Mouse (Mus musculus) neural tube, embryonic 13.5 days (tissue): Measurements from ENCODE around the gene Olfr885. TPM values are rescaled to one million over a fixed set of nuclear protein-coding genes. Genes with fewer than 3 reads are reported as not detected.

ENCODE experiments used
- ATAC-seq: fragments of 200-750 bp; cut with Nextera tagmentation; 2 replicates; pipeline ENCODE4 v1.8.0; 2017; ENCODE audit warnings: low read depth, mild to moderate bottlenecking, moderate TSS enrichment, moderate library complexity
- H3K27ac ChIP-seq: fragments of 300-500 bp; sonication (generic); replicated peaks from 2 replicates; pipeline ENCODE4 v1.5.1; 2015; ENCODE audit warnings: moderate library complexity, mild to moderate bottlenecking, inconsistent platforms
- H3K27me3 ChIP-seq: fragments of 300-500 bp; sonication (generic); 2 replicates; pipeline ENCODE4 v1.6.1; 2015; ENCODE audit warnings: mild to moderate bottlenecking, inconsistent platforms
- H3K36me3 ChIP-seq: fragments of 300-500 bp; sonication (generic); 2 replicates; pipeline ENCODE4 v1.6.1; 2015; ENCODE audit warnings: mild to moderate bottlenecking, inconsistent platforms
- H3K4me1 ChIP-seq: fragments of 300-500 bp; sonication (generic); replicated peaks from 2 replicates; pipeline ENCODE4 v1.6.1; 2015; ENCODE audit warnings: inconsistent platforms
- H3K4me2 ChIP-seq: fragments of 300-500 bp; sonication (generic); 2 replicates; pipeline ENCODE4 v1.6.1; 2015; ENCODE audit warnings: inconsistent platforms, mild to moderate bottlenecking, moderate library complexity
- H3K4me3 ChIP-seq: fragments of 300-500 bp; sonication (generic); 2 replicates; pipeline ENCODE4 v1.5.1; 2015; ENCODE audit warnings: mild to moderate bottlenecking, inconsistent platforms
- H3K9ac ChIP-seq: fragments of 300-500 bp; sonication (generic); 2 replicates; pipeline ENCODE4 v1.6.1; 2015; ENCODE audit warnings: moderate library complexity, mild to moderate bottlenecking, inconsistent platforms
- H3K9me3 ChIP-seq: fragments of 300-500 bp; sonication (generic); 2 replicates; pipeline ENCODE4 v1.6.1; 2016; ENCODE audit warnings: inconsistent platforms
- WGBS: fragments of 180-500 bp; shearing (Covaris S2); methylation state at CpG from one replicate; pipeline ENCODE4 v1.1.7; 2015; 5-methylcytosine and 5-hydroxymethylcytosine counted together
- polyA plus RNA-seq: library from polyadenylated mRNA; unstranded; fragments of >200 nt; fragmentation: Nextera tagmentation; extraction: Ambion mirVana; gene quantifications from 2 replicates; pipeline ENCODE4 v1.2.1, GENCODE M21; 2015

Olfr885 gene
- polyA plus RNA-seq: not detected in 2 replicates

GRCm38 (mm10) chr9:38061022-38061421 is at the start of gene Olfr885:
Gene Olfr885 (plus strand): TSS chr9:38061322.
- H3K4me3 ChIP-seq: no peak within 1 kb of the TSS
- H3K27ac ChIP-seq: no peak within 1 kb of the TSS
- WGBS: 90% methylated on average over 3 of the region's 3 CpGs
- H3K4me1 ChIP-seq: no peaks in the 10 kb centered on the region
- ATAC-seq: no peak
- H3K9me3 ChIP-seq: no peaks in the 10 kb centered on the region
- H3K36me3 ChIP-seq: no peaks in the 10 kb centered on the region
- no peaks in the 10 kb centered on the region for H3K27me3 ChIP-seq
- H3K9ac ChIP-seq: no peak within 1 kb of the TSS
- H3K4me2 ChIP-seq: no peak within 1 kb of the TSS

- H3K4me1 ChIP-seq: no peaks in the 10 kb centered on the region
- no peak within 1 kb of the TSS for H3K4me3 ChIP-seq
- WGBS: 88% methylated on average over 1 of the region's 1 CpGs
- no peak within 1 kb of the TSS for H3K4me2 ChIP-seq
- ATAC-seq: no peak
- no peaks in the 10 kb centered on the region for H3K27me3 ChIP-seq
- no peaks in the 10 kb centered on the region for H3K9me3 ChIP-seq
- no peak within 1 kb of the TSS for H3K27ac ChIP-seq
- H3K36me3 ChIP-seq: no peaks in the 10 kb centered on the region
- H3K9ac ChIP-seq: no peak within 1 kb of the TSS
These were observed 35.6 kb upstream of the Olfr885 start, which contains the start of gene Olfr883 for GRCm38 (mm10) chr9:38025508-38025907. Gene Olfr883 (plus strand): TSS chr9:38025808.

- Histone ChIP-seq H3K9ac (no peak within 1 kb of the TSS), H3K36me3 (no peaks in the 10 kb centered on the region), H3K9me3 (no peaks in the 10 kb centered on the region), H3K27ac (no peak within 1 kb of the TSS), H3K4me3 (no peak within 1 kb of the TSS), H3K27me3 (no peaks in the 10 kb centered on the region), H3K4me1 (no peaks in the 10 kb centered on the region), H3K4me2 (no peak within 1 kb of the TSS)
- no peak for ATAC-seq
- WGBS: 79% methylated on average over 1 of the region's 1 CpGs
These were observed 14.9 kb upstream of the Olfr885 start, which contains the start of gene Olfr884 for GRCm38 (mm10) chr9:38046255-38046654. Gene Olfr884 (plus strand): TSS chr9:38046555.

DNA sequence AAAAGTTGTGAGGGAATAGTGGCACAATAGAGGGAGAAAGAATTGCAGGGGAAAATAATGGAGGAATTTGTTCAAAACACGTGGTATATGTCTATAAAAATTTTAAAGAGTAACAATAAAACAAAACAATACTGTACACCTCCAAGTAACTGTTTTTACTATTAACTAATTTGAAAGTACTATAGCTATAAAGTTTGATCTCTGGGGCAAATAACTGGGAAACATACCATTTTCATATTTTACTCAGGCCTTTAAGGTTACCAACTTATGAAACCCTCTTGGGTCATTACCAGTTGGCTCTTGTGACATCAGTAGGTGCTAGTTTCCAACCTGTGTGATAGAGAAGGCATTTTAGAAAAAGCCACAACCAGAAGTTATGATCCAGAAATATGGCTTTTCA is 22.6 kb downstream of the Olfr885 start, which contains the start of gene Olfr887:
Olfr887 (plus strand) TSS at position 301 of the 400 bp plus-strand sequence.
- no peak for ATAC-seq
- WGBS: 81% methylated on average over 1 of the region's 1 CpGs
- H3K27me3 ChIP-seq: no peaks in the 10 kb centered on the region

DNA sequence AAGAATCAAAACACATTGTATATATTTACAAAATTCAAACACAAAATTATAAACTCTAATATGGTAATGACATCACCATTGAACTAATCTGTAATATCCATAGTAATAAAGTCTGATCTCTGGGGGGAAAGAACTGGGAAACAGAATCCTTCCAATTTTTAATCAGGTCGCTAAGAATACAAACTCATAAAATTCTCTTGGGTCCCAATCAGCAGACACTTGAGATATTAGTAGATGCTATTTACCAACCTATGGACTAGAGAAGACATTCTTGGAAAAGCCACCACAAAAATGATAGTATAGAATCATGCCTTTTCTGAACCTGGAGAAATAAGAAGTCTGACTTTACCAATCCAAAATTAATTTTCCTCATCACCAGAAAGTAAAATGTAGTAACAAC is 46.7 kb downstream of the Olfr885 start, which contains the start of gene Olfr888:
Olfr888 (plus strand) TSS at position 301 of the 400 bp plus-strand sequence.
- H3K9ac ChIP-seq: no peak within 1 kb of the TSS
- H3K4me3 ChIP-seq: no peak within 1 kb of the TSS
- H3K4me1 ChIP-seq: no peaks in the 10 kb centered on the region
- no peaks in the 10 kb centered on the region for H3K9me3 ChIP-seq
- 84% methylated on average over 1 of the region's 1 CpGs for WGBS
- no peaks in the 10 kb centered on the region for H3K36me3 ChIP-seq
- H3K27me3 ChIP-seq: no peaks in the 10 kb centered on the region
- H3K27ac ChIP-seq: no peak within 1 kb of the TSS
- no peak for ATAC-seq
- no peak within 1 kb of the TSS for H3K4me2 ChIP-seq

More for the DNA sequence above, 22.6 kb downstream of the Olfr885 start, which contains the start of gene Olfr887:
- H3K4me2 ChIP-seq: no peak within 1 kb of the TSS
- no peak within 1 kb of the TSS for H3K27ac ChIP-seq
- no peaks in the 10 kb centered on the region for H3K36me3 ChIP-seq
- H3K4me1 ChIP-seq: no peaks in the 10 kb centered on the region
- H3K4me3 ChIP-seq: no peak within 1 kb of the TSS
- no peaks in the 10 kb centered on the region for H3K9me3 ChIP-seq
- no peak within 1 kb of the TSS for H3K9ac ChIP-seq

Other genes starting within 250 kb of the Olfr885 start
- not detected in 2 replicates for gene Olfr877, start 207.1 kb upstream of the Olfr885 start, polyA plus RNA-seq
- gene Olfr145, start 164.6 kb upstream of the Olfr885 start, polyA plus RNA-seq: not detected in 2 replicates
- not detected in 2 replicates for gene Olfr878, start 143.5 kb upstream of the Olfr885 start, polyA plus RNA-seq
- gene Olfr881, start 69.5 kb upstream of the Olfr885 start, polyA plus RNA-seq: not detected in 2 replicates
- not detected in 2 replicates for gene Olfr883, start 35.5 kb upstream of the Olfr885 start, polyA plus RNA-seq
- not detected in 2 replicates for gene Olfr884, start 14.8 kb upstream of the Olfr885 start, polyA plus RNA-seq
- gene Olfr887, start 22.8 kb downstream of the Olfr885 start, polyA plus RNA-seq: not detected in 2 replicates
- gene Olfr888, start 46.8 kb downstream of the Olfr885 start, polyA plus RNA-seq: not detected in 2 replicates
- 0.07 TPM in 2 replicates for gene Olfr889, start 53.9 kb downstream of the Olfr885 start, polyA plus RNA-seq
- gene Olfr890, start 81.2 kb downstream of the Olfr885 start, polyA plus RNA-seq: not detected in 2 replicates
- not detected in 2 replicates for gene Olfr891, start 119.5 kb downstream of the Olfr885 start, polyA plus RNA-seq
- not detected in 2 replicates for gene Olfr893, start 147.0 kb downstream of the Olfr885 start, polyA plus RNA-seq
- not detected in 2 replicates for gene Olfr894, start 156.7 kb downstream of the Olfr885 start, polyA plus RNA-seq
- gene Olfr143, start 191.5 kb downstream of the Olfr885 start, polyA plus RNA-seq: not detected in 2 replicates
- not detected in 2 replicates for gene Olfr895, start 206.5 kb downstream of the Olfr885 start, polyA plus RNA-seq
- gene Olfr896-ps1, start 229.8 kb downstream of the Olfr885 start, polyA plus RNA-seq: not detected in 2 replicates